Mouse (Mus musculus): ENCODE measurements at regions not wholly inside any gene's neighbourhood (a gene's known extent, or its start where the extent isn't known, plus 50 kb on each side); places are given as distances from the start of the nearest gene placed in this dataset.
"Not testable (repeated sequence)": the region's sequence is repeated elsewhere in the genome, so short reads cannot be mapped to it uniquely, and the experiment has no call there.

DNA sequence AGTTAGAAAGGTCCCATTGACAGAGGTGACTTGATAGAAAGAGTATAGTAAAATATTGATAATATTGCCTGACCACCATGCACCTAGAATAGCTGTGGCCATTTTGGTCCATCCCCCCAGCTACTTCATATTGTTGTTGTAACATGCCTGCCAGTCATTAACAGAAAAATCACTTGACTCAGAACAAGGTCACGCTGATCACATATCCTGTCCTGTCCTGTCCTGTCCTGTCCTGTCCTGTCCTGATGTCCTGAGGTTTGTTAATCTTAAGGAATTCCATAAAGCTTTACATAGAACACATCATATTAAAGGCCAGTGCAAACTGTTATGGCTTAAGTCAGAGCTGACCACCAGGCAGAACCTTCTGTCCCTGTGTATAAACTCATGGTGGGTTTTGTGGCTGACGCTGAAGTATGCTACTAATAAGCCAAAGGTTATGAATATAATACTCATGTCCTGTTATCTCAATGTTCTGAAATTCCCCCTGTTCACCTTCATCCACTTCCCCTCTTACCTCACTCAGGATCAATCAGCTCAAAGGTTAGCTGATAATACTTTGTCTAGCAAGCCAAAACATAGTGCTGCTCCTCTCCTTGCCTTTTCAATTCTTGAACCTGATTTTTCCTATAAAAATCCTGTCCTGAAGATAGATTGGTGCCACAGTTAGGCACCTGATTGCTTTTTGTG lies 173.7 kb downstream of the Alg10b start:
- DNase-seq (ENCODE audit: low spot score), result no peak

GRCm38 (mm10) chr15:90400326-90401280 lies 176.5 kb downstream of the Alg10b start:
- DNase-seq (ENCODE audit: low spot score), result no peak

DNA sequence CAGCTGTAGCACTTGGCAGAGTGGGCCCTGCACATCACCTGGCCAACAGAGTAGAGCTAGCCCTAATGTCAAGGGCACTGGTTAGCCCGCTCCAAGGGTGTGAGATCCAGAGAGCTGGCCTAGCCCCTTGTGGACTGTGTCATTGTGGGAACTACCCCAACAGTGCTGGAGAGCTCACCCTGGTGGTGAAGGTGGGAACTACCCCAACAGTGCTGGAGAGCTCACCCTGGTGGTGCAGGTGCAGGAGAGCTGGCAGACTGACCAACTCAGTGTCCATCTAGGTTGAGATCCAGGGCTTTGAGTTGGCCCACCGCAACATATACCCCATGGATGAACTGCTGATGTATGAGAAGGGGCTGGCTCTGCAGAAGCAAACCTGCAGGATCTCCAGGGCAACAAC lies 196.7 kb downstream of the Alg10b start:
- no peak for DNase-seq (ENCODE audit: low spot score)

DNA sequence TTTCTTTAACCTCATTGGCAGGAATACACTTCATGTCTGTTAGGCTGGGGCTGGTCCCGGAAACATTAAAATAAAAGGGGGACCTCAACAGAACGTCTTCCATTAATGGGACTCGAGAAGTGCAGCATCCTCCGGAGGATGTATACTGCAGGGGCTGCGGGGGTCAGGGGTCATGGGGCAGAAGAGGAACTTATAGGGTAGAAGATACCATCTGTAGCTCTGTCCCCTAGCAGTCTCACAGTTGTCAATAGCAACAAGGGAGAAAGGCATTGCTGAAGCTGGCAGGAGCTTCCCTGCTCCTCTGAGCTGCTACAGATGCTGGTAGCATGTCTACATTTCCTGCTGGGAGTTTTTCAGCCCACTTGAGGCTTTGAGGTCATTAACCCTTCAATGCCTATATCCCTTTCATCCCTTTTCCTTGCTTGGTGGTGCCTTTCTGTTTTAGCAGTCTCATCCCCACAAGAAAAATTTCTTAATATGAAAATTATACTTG lies 198.1 kb downstream of the Alg10b start:
- DNase-seq (ENCODE audit: low spot score), result no peak

DNA sequence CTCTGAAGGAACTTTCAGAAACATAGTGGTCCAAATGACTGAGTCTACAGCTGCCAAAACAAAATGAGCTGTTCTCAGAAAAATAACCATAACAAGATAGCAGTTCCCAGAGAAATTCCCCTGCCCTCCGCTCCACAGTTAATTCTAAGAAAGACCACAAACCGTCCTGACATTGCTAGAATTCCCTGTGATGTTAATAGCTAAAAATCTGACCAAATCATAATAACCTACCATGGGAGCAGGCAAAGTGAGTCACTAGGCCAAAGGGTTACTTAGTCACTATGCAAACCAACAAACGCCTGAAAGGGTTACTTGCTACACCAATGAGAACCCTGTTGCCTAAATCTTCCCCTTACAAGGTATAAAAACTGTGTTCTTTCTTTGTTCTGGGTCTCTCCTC lies 206.9 kb downstream of the Alg10b start:
- not testable (repeated sequence) for DNase-seq (ENCODE audit: low spot score)

- no peak for DNase-seq (ENCODE audit: low spot score)
Observed at GRCm38 (mm10) chr15:90432154-90432553, 208.0 kb downstream of the Alg10b start.

DNA sequence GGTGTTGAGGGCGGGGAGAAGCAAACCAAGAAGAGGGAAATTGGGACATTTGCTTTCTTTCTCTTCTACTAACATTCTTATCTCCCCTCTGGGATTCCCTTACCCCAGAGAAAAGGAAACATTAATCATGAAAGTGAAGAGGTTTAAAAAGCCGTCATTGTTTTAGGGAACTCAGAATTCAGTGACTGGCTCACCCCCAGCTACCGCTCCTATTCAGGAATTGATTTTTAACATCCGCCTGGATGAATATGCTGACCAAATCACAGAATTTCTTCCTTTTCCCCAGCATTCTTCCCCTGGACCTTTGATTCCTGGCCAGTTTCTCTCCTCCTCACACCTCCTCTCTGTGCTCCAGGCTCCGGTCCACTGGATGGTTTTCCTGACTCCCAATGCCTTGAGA lies 211.2 kb downstream of the Alg10b start:
- DNase-seq (ENCODE audit: low spot score), result peak; percentile 8

All from heart, adult 8-10 months (tissue).